Mouse (Mus musculus): ENCODE measurements around the gene B430306N03Rik. TPM values are rescaled to one million over a fixed set of nuclear protein-coding genes. Genes with fewer than 3 reads are reported as not detected.

The B430306N03Rik gene
- polyA plus RNA-seq, 1 experiment, result 0.53 TPM

DNA sequence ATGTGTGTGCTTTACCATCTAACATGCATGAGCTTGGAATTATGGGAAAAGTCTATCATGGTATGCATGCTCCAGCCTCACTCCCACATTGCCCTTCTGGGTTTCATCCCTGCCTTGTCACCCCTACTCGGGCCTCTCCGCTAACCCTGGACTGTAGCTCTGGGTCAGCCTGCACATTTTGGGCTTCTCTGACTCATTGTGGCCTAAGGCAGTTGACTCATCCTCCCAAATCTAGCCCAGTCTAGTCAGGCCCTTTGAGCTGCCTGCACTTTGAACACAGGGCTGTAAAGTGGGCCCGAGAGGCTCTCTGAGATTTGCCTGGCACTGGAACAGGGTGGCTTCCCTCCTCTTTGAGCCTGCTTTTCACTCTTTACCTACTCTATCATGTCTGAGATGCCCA, 39.9 kb downstream of the B430306N03Rik start:
- WGBS, result 73% methylated on average over 3 of the region's 3 CpGs
- no peak for DNase-seq (ENCODE audit: low read depth, low spot score)

DNA sequence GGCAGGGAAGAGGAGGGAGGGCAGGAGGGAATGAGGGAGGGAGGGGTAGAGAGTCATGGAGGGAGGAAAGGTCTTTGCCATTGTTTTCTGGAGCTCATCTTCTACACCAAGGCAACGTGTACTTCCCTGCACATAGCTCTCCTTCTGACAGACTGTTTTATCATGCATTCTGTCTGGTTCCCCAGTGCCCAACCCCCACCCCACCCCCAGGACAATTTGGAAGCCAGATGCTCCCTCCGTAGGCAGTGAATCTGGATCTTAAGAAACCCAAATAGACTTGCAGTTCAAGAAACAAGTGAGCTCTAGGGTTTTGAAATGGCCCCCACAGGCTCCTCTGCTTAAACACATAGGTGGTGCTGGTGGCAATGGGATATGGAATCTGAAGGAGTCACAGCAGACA, 42.0 kb downstream of the B430306N03Rik start:
- 50% methylated on average over 2 of the region's 2 CpGs for WGBS
- DNase-seq (ENCODE audit: low read depth, low spot score), result no peak

DNA sequence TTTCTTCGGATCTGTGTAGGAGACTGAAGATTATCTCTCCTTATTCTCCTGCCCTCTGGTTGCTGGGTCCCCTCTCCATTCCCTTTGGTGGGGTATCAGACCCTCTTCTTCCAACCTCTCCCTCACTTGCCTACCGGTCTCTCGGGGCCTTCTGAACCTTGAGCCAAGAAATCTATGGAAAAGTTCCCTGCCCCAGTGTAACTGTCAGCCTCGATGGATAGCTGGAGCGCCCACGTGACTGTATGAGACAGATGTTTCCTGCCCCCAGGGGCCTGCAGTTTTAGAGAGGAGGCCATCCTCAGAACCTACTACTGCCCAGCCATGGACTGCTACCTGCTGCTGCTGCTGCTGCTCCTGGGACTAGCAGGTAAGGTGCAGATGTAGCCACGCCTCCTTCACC, 43.7 kb downstream of the B430306N03Rik start, which contains the start of gene Treml1:
Gene Treml1, plus strand, starts transcription at position 301 of the 400 bp plus-strand sequence.
- 74% methylated on average over 7 of the region's 7 CpGs for WGBS
- DNase-seq (ENCODE audit: low read depth, low spot score), result no peak

DNA sequence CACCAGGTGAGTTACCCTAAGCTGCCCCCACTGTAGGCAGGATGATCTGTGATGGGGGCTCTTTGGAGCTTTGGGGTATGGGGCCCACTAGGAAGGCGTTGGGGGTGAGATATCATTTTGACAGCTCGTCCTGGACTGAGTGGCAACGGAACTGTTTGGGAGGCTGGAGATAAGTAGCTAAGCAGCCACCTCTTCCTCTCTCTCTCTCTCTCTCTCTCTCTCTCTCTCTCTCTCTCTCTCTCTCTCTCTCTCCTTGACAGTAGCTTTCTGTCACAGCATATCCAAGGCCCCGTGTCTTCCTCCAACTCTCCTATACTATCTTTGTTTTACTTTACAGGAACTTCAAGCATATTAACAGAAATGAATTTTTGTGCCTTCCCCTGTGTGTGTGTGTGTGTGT, 44.5 kb downstream of the B430306N03Rik start:
- 65% methylated on average over 4 of the region's 4 CpGs for WGBS
- DNase-seq (ENCODE audit: low read depth, low spot score), result no peak

DNA sequence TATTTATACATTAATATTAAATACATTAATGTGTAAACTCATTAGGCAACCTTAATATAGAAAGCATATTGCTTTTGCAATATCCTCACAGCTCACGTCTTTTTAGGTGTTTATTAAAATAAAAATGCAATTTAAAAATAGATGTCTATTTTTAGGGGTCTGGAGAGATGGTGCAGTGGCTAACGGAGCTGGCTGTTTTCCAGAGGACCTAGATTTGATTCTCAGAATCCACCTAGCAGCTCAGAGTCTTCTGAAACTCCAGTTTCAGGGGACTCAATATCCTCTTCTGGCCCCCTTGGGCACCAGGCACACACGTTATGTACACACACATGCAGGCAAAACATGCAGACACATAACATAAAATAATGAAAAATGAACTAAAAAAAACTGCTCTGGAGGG, 46.4 kb downstream of the B430306N03Rik start:
- 63% methylated on average over 3 of the region's 3 CpGs for WGBS
- DNase-seq (ENCODE audit: low read depth, low spot score), result no peak

DNA sequence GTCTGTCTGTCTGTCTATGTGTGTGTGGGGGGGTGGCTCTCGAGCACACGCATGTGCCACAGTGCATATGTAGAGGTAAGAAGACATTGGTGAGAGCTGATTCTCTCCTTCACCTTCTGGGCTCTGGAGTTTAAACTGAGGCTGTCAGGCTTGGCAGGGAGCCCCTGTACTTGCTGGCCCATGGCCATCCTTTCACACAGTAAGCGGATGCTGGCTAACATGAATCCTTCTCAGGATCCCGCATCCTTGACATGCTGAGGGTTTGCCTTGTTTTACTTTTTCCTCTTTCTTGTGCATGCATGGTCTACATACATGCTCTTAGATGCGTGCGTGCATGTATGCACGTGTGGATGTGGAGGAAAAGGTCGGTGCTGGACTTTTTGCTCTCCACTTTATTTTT, 47.0 kb downstream of the B430306N03Rik start:
- DNase-seq (ENCODE audit: low read depth, low spot score), result no peak

DNA sequence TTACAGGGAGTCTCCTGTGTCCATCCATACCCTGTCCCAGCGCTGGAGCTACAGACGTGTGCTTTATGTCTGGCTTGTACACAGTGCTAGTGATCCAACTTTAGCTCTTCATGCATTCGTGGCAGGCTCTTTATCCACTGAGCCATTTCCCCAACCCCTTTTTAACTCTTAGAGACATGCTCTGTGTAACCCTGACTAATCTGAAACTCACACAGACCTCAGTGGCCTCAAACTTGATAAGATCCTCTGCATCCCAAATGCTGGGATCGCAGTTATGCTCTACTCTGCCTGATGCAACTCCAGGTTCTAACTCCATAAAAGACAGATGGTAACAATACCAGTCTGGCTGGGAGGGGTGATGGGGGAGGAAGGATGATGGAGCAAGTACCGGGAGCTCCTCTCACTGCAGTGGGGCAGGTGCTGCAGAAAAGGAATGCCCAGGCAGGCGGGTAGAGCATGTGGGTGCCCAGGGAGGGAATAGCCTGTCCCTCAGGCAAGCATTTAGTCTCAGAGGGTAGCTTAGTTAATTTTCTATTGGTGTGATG, 47.6 kb downstream of the B430306N03Rik start:
- DNase-seq (ENCODE audit: low read depth, low spot score), result no peak
- WGBS, result 68% methylated on average over 6 of the region's 6 CpGs

More for the DNA sequence above, 47.0 kb downstream of the B430306N03Rik start:
- 79% methylated on average over 8 of the region's 8 CpGs for WGBS

DNA sequence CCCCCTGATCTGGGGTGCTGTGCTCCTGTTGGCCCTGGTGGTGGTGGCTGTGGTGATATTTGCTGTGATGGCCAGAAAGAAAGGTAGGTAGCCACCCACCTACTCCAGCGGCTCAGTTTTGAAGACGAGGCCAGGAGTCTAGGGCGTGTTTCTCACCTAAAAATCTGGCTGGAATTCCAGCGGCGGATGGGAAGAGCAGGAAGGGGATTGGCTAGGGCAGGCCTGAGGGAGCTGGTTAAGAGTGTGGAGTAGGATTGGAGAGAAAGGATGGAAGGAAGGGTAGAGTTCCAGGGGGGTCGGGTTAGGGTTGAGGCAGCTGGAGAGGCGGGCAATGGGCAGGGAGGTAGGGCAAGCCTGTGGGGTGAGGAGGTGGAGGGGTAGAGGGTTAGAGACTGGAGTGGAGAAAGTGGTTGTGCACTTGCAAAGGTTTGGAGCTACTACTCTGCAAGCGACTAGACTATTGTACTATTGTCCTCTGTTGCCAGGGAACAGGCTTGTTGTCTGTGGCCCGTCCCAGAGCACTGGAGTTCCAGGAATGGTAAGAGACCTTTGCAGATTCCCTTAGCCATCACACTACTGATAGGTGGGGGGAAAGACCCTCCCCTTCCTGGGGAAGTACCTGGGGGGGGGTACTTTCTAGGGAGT, 49.7 kb downstream of the B430306N03Rik start:
- 66% methylated on average over 9 of the region's 9 CpGs for WGBS
- DNase-seq (ENCODE audit: low read depth, low spot score), result no peak

DNA sequence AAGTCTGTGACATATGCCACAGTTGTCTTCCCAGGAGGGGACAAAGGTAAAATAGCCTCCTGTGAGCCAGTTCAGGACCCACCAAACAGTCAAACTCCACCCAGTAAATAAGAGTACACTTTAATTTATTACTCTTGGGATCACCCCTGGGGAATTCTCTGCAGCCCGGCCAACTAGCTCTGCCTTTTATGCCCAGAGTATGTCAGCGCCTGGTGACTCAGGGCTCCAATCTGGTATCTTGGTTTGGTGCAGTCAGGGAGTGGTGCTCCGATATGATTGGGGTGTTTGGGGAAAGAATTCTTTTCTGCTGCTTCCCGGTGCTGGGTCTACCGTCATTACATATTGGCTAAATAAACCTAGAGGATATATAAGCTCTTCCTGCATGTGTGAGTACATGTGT, 50.9 kb downstream of the B430306N03Rik start:
- 41% methylated on average over 5 of the region's 5 CpGs for WGBS

DNA sequence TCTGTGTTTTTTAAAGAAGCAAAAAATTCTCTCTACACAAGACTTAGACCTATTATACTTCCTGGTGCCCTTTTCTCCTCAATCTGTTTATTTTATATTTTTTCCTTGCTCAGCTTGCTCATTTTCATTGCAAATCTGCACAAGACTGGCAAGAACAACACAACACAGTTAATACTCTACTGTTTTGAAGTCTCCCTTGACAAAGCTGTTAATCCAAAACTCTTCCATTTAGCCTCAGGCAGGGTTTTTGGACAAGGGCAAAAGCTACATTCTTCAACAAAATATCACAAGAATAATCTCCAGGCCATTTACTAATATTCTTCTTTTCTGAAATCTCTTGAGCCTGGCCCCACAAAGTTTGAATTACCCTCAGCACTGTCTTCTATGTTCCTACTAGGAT, 55.7 kb downstream of the B430306N03Rik start:
- no peak for DNase-seq (ENCODE audit: low read depth, low spot score)

More for the DNA sequence above, 50.9 kb downstream of the B430306N03Rik start:
- no peak for DNase-seq (ENCODE audit: low read depth, low spot score)

DNA sequence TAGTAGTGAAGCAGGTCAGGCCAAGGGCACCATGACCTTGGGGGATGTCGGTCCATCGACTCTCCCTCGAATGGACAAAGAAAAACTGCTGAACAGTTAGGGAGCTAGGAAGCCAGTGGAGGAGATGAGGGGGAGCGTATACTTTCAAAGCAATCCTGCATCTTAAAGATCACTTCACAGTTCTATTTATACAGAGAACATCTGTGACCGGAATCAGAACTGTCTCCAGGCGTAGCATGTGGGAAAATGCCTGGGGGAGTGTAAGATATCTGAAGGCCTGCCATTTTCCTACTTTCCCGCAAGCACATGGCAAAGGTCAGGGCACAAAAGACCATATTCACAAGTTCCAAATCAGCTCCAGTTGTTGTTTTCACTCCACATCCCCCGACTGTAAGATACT, 57.0 kb downstream of the B430306N03Rik start:
- WGBS, result 85% methylated on average over 8 of the region's 8 CpGs
- DNase-seq (ENCODE audit: low read depth, low spot score), result no peak

DNA sequence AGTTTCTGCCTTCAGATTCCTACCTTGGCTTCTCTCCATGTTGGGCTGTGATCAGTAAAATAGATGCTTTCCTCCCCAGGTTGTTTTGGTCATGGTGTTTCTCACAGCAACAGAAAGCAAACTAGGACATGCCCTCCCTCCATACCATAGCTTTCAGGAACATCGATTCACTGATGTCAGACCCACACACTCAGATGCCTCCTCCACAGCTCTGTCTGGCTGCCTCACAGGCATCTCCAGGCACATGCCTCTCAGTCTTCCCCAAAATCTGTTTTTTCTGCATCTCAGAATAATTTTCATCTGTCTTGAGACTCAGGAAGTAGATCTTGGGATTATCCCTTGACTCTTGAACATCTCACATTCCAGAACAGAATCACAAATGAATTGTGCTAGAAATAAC, 60.2 kb downstream of the B430306N03Rik start:
- DNase-seq (ENCODE audit: low read depth, low spot score), result no peak
- WGBS, result 95% methylated on average over 1 of the region's 1 CpGs

Other genes starting within 250 kb of the B430306N03Rik start
- gene 1700067P10Rik, start 226.8 kb upstream of the B430306N03Rik start, polyA plus RNA-seq (2012; rRNA removed), result not detected in 2 replicates
- gene 9830107B12Rik, start 169.9 kb upstream of the B430306N03Rik start, polyA plus RNA-seq (2012; rRNA removed), result 0.07 and 0.23 TPM in 2 replicates
- 0.38 and 0.46 TPM in 2 replicates for gene A530064D06Rik, start 148.9 kb upstream of the B430306N03Rik start, polyA plus RNA-seq (2012; rRNA removed)
- 0.21 and 0.37 TPM in 2 replicates for gene Trem1, start 83.4 kb upstream of the B430306N03Rik start, polyA plus RNA-seq (2012; rRNA removed)
- 0.11 TPM in 1 of 2 replicates, not detected in the other for gene Trem3, start 68.4 kb upstream of the B430306N03Rik start, polyA plus RNA-seq (2012; rRNA removed)
- gene Treml4, start 51.8 kb upstream of the B430306N03Rik start, polyA plus RNA-seq (2012; rRNA removed), result 1.7 and 2.8 TPM in 2 replicates
- gene Treml2, start 16.6 kb upstream of the B430306N03Rik start, polyA plus RNA-seq (2012; rRNA removed), result 2.5 and 2.8 TPM in 2 replicates
- gene Trem2, start 30.3 kb downstream of the B430306N03Rik start, polyA plus RNA-seq (2012; rRNA removed), result 0.71 and 1.1 TPM in 2 replicates
- not detected in 2 replicates for gene Treml1, start 43.8 kb downstream of the B430306N03Rik start, polyA plus RNA-seq (2012; rRNA removed)
- 33.4 and 61.7 TPM in 2 replicates for gene Nfya, start 93.8 kb downstream of the B430306N03Rik start, polyA plus RNA-seq (2012; rRNA removed)
- gene Oard1, start 93.9 kb downstream of the B430306N03Rik start, polyA plus RNA-seq (2012; rRNA removed), result 13.4 and 15.1 TPM in 2 replicates
- 1.6 and 2.2 TPM in 2 replicates for gene Apobec2, start 116.8 kb downstream of the B430306N03Rik start, polyA plus RNA-seq (2012; rRNA removed)
- gene Tspo2, start 135.4 kb downstream of the B430306N03Rik start, polyA plus RNA-seq (2012; rRNA removed), result 3.6 and 6.1 TPM in 2 replicates
- gene Unc5cl, start 138.8 kb downstream of the B430306N03Rik start, polyA plus RNA-seq (2012; rRNA removed), result 48.7 and 88.8 TPM in 2 replicates

All from large intestine, adult 2 months (tissue).